Mouse (Mus musculus) hindbrain, postnatal 0 days (tissue): ENCODE data around the gene Dnah2. TPM values are rescaled to one million over a fixed set of nuclear protein-coding genes. Genes with fewer than 3 reads are reported as not detected.
A peak's percentile ranks its signal among the peaks of the same experiment; 100 is the strongest.

Source experiments
- ATAC-seq: fragments of 200-750 bp; cut with Nextera tagmentation; 2 replicates; pipeline ENCODE4 v1.8.0; 2017; ENCODE audit warnings: mild to moderate bottlenecking, moderate TSS enrichment, moderate library complexity
- DNase-seq: peaks from one replicate; pipeline ENCODE4 v3.0.0-alpha.2; 2015; ENCODE audit warnings: low spot score
- H3K27ac ChIP-seq: fragments of 300-500 bp; sonication (generic); 2 replicates; pipeline ENCODE4 v1.5.1; 2014; ENCODE audit warnings: mild to moderate bottlenecking
- H3K27me3 ChIP-seq: fragments of 300-500 bp; sonication (generic); 2 replicates; pipeline ENCODE4 v1.6.1; 2014; ENCODE audit warnings: low read length, mixed read lengths; ENCODE audit not compliant: insufficient read depth
- H3K36me3 ChIP-seq: fragments of 300-500 bp; sonication (generic); 2 replicates; pipeline ENCODE4 v1.6.1; 2014; ENCODE audit warnings: low read length, mixed read lengths; ENCODE audit not compliant: insufficient read depth
- H3K4me1 ChIP-seq: fragments of 300-500 bp; sonication (generic); 2 replicates; pipeline ENCODE4 v1.6.1; 2014; ENCODE audit warnings: antibody characterized with exemption, low read length, mixed read lengths; ENCODE audit not compliant: insufficient read depth
- H3K4me2 ChIP-seq: fragments of 300-500 bp; sonication (generic); 2 replicates; pipeline ENCODE4 v1.6.1; 2014; ENCODE audit warnings: low read depth, mild to moderate bottlenecking, low read length, moderate library complexity, mixed read lengths
- H3K4me3 ChIP-seq: fragments of 300-500 bp; sonication (generic); 2 replicates; pipeline ENCODE4 v1.5.1; 2014; ENCODE audit warnings: low read length
- H3K9ac ChIP-seq: fragments of 300-500 bp; sonication (generic); replicated peaks from 2 replicates; pipeline ENCODE4 v1.6.1; 2014; ENCODE audit warnings: mild to moderate bottlenecking, low read length, moderate library complexity, mixed read lengths
- H3K9me3 ChIP-seq: fragments of 300-500 bp; sonication (generic); 2 replicates; pipeline ENCODE4 v1.6.1; 2016; ENCODE audit warnings: low read length, mixed read lengths
- CTCF ChIP-seq: IDR thresholded peaks from 2 replicates; pipeline ENCODE4 v1.5.1; 2016; ENCODE audit warnings: antibody characterized with exemption, control low read depth, low read depth
- WGBS: fragments of 180-500 bp; shearing (Covaris S2); extraction: QIAGEN DNeasy Blood & Tissue Kit; methylation state at CpG from one replicate; pipeline ENCODE4 v1.1.7; 2014; 5-methylcytosine and 5-hydroxymethylcytosine counted together
- polyA plus RNA-seq: library from polyadenylated mRNA; unstranded; fragments of >200 nt; fragmentation: Nextera tagmentation; extraction: Ambion mirVana; gene quantifications from 2 replicates; pipeline ENCODE4 v1.2.1, GENCODE M21; 2015
- total RNA-seq: library from RNA; depleted of rRNA; stranded (reverse); fragments of >200 nt; gene quantifications from 2 replicates; pipeline ENCODE4 v1.2.3, GENCODE M21; 2014

Gene Dnah2
- total and polyA plus RNA-seq, 2 experiments from 2014 or later = 2.0 to 3.9 TPM

GRCm38 (mm10) chr11:69403691-69404594 is 145.0 kb downstream of the Dnah2 start:
- H3K4me2 ChIP-seq = no peak overlapping the region
- H3K27ac ChIP-seq = no peak overlapping the region
- no peak overlapping the region for H3K9ac ChIP-seq
- no peaks in the 10 kb centered on the region for H3K27me3 ChIP-seq
- 0 out of 2 replicates have a peak, but pooled peaks cover 9% of the 10 kb centered on the region for H3K4me1 ChIP-seq
- no peaks in the 10 kb centered on the region for H3K9me3 ChIP-seq
- TF ChIP-seq CTCF = no peak
- ATAC-seq (no peak), DNase-seq (no peak)
- 91% methylated on average over 38 of the region's 38 CpGs for WGBS
- H3K36me3 ChIP-seq = peaks cover 72% of the 10 kb centered on the region
- no peak overlapping the region for H3K4me3 ChIP-seq

DNA sequence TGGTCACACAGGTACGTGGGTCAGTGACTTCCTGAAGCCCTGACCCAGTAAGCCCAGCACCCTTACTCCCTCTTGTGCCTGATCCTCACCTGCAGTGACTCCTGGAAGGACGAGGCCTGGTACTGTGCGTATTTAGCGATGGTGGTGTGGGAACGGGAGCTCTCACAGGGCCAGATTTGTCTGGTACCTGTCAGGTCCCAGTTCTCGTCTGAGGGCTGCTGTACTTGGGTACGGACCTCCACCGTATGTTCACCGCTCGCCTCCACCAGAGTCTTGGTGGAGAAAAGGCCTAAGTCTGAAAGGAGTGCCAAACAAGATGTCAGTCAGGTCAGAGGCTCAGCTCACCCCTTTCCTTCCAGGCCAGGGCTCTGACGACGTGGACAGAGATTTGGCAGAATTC is 146.9 kb downstream of the Dnah2 start:
- H3K9ac ChIP-seq = no peak overlapping the region
- no peak overlapping the region for H3K27ac ChIP-seq
- no peak overlapping the region for H3K4me3 ChIP-seq
- no peak for ATAC-seq
- H3K27me3 ChIP-seq = no peaks in the 10 kb centered on the region
- H3K4me2 ChIP-seq = no peak overlapping the region
- peaks cover 65% of the 10 kb centered on the region for H3K36me3 ChIP-seq
- H3K4me1 ChIP-seq = no peaks in the 10 kb centered on the region
- WGBS = 85% methylated on average over 12 of the region's 12 CpGs
- TF ChIP-seq CTCF = no peak
- H3K9me3 ChIP-seq = no peaks in the 10 kb centered on the region
- DNase-seq = no peak

DNA sequence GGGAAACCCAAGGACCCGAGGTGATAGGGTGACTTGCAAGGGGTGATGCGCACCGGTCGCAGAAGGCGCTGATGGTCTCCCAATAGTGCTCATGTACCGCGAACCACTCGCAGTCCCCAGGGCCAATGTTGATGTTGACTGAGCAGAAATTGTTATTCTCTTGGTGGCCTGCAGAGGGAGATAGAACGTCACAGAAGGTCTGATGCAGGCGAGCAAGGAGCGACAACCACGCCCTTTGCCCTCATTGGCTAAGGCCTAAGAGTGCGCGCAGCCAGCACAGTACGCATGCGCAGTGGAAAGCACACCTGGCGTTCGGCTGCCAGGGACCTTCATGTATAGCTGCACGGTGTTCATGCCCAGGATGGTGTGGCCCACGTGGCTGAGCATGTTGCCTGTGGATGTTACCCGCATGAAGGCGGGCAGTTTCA is 147.7 kb downstream of the Dnah2 start:
- Histone ChIP-seq H3K27ac (no peak overlapping the region), H3K4me3 (no peak overlapping the region)

DNA sequence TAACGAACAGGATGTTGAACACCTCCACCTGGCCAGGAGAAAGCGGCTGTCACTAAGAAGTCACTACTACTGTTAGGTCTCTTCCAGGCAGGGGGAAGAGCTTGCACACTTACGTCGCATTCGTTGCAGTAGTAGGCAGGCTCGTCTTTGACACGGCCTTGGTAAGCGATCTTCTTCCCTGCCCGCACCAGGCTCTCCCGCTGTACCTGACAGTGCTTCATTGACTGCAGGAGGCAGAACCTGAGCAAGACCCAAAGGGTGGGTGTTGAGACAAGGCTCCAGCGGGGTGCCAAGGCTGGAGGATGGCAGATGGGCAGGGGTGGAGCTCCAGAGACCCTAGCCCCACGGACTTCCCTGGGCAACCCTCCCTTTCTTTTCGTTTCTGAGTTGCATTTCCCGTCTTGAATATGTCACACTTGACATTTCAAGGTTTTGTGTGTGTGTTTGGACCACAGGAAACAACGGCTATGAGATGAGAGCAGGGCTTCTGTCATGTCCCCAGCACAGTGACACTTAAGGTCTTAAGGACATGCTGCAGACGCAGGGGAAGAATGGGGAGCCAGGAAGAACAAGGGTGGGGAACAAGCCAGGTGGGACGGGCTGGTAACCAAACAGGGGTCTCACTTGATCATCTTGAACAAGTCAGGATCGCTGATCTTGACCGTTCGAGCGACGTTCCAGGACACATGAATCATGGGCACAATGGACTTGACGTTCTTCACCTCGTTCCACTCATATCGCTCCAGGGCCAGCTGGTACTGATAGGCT is 148.6 kb downstream of the Dnah2 start:
- H3K27ac ChIP-seq = no peak overlapping the region
- DNase-seq = no peak
- no peak overlapping the region for H3K9ac ChIP-seq
- H3K4me2 ChIP-seq = no peak overlapping the region
- H3K36me3 ChIP-seq = peaks cover 48% of the 10 kb centered on the region
- H3K9me3 ChIP-seq = no peaks in the 10 kb centered on the region
- H3K4me1 ChIP-seq = 0 out of 2 replicates have a peak, but pooled peaks cover 3% of the 10 kb centered on the region
- no peaks in the 10 kb centered on the region for H3K27me3 ChIP-seq
- TF ChIP-seq CTCF = no peak
- ATAC-seq = no peak
- H3K4me3 ChIP-seq = no peak overlapping the region
- 76% methylated on average over 25 of the region's 25 CpGs for WGBS

More for the DNA sequence above, 147.7 kb downstream of the Dnah2 start:
- peak; percentile 73 for ATAC-seq
- H3K27me3 ChIP-seq = no peaks in the 10 kb centered on the region
- peak; percentile 98 for TF ChIP-seq CTCF
- H3K36me3 ChIP-seq = peaks cover 58% of the 10 kb centered on the region
- no peak overlapping the region for H3K9ac ChIP-seq
- 0 out of 2 replicates have a peak, but pooled peaks cover 3% of the 10 kb centered on the region for H3K4me1 ChIP-seq
- H3K9me3 ChIP-seq = no peaks in the 10 kb centered on the region
- DNase-seq = peak; percentile 98
- no peak overlapping the region for H3K4me2 ChIP-seq
- 18% methylated on average over 22 of the region's 22 CpGs for WGBS

DNA sequence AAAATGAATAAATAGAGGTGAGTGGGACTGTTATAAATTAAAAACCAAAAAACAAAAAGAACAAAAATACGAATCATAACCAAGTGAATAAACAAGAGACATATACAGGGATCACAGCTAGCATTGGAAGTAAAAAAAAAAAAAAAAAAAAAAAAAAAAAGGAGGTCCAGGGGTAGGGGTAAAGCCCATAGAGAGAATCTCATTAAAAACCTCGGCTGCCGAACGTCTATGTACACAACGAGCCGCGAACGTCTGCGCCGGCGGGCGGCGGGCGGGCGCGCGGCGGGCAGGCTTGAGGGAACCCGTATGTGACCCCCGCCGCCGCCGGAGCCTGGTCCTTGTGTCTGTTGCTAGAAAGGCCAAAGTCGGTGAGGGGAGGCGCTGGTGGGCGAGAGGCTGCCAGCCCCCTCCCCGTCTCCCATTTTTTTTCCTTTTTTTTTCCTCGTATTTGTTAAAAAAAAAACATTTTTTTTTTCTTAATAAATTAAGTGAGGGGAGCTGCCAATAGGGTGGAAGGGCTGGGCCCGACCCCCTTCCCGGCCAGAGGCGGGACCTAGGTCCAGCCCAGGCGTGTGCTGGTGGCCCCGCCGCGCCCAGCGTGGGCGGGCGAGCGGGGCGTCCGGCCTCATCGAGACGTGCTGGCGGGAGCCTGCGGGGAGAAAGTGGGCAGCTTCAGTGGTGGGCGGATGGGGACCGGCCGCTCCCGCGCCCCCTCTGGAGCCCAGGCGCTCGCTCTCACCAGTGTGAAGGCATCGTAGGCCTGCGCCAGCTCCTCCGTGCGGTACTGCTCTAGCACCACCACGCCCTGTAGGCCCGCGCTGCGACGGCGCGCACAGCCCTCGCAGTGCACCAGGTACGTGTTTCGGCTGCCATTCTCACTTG is 149.5 kb downstream of the Dnah2 start:
- peaks cover 40% of the 10 kb centered on the region for H3K36me3 ChIP-seq
- DNase-seq = peak; percentile 12
- H3K4me1 ChIP-seq = 0 out of 2 replicates have a peak, but pooled peaks cover 3% of the 10 kb centered on the region
- H3K4me3 ChIP-seq = no peak overlapping the region
- no peak overlapping the region for H3K4me2 ChIP-seq
- TF ChIP-seq CTCF = no peak
- H3K27me3 ChIP-seq = no peaks in the 10 kb centered on the region
- WGBS = 25% methylated on average over 65 of the region's 66 CpGs
- no peak for ATAC-seq
- no peaks in the 10 kb centered on the region for H3K9me3 ChIP-seq
- no peak overlapping the region for H3K27ac ChIP-seq
- no peak overlapping the region for H3K9ac ChIP-seq
